In the genomic region with DNA sequence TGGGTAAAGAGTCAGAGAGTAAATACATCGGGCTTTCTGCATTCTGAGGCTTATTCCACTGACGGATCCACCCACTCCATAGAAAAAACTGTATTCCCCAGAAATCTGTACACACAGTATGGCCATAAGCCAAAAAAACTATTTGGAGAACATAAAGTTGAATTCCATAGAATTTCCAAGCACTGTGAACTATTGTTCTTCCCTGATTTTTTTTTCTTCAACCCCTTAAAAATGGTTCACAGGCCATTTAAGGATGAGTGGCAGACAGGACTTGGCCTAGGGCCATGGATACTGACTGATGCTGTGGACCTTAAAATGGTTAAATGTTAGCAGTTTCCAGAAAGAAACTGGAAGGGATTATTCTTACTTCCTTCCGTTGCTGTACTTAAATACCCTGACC, we compare ENCODE assay signal across 24 mouse cellular contexts.
DNase-seq lines count a peak whose midpoint lies in the region; ATAC-seq and TF ChIP-seq lines count a peak whose summit lies in the region.
"Had no signal": no experiment of that assay in that cellular context is flagged by ENCODE, and none has a peak within 500 bp of the region (broad histone marks: within the 10 kb centered on the region; RNA-seq: fewer than 3 reads in every experiment).

No protein-coding gene starts in this region.

- H3K27ac ChIP-seq in kidney, postnatal 0 days: 0 out of 2 replicates have a peak overlapping the region, but pooled peaks have one; percentile 2
- H3K27ac ChIP-seq in stomach, embryonic 14.5 days (ENCODE audit: low read length): 0 out of 2 replicates have a peak overlapping the region, but pooled peaks have one; percentile 10
- no peak overlapping the region for H3K27ac ChIP-seq in stomach, postnatal 0 days (replicated peaks)
- 0 out of 2 replicates have a peak overlapping the region, but pooled peaks have one; percentile 1 for H3K27ac ChIP-seq in stomach, embryonic 15.5 days
- H3K27ac ChIP-seq: embryonic facial prominence, embryonic 12.5 days; forebrain, embryonic 15.5 days; heart, embryonic 15.5 days; hindbrain, embryonic 10.5 days; hindbrain, embryonic 13.5 days had no signal

- no peaks in the 10 kb centered on the region; the same call in 1 of the 2 replicates for H3K4me1 ChIP-seq in kidney, postnatal 0 days (replicated peaks; ENCODE audit: insufficient read depth, low read length)
- no peaks in the 10 kb centered on the region for H3K4me1 ChIP-seq in stomach, embryonic 14.5 days (ENCODE audit: control insufficient read depth, insufficient read depth, low read length)
- H3K4me1 ChIP-seq in stomach, postnatal 0 days (replicated peaks; ENCODE audit: control insufficient read depth, insufficient read depth): no peaks in the 10 kb centered on the region
- H3K4me1 ChIP-seq in stomach, embryonic 15.5 days: 0 out of 2 replicates have a peak, but pooled peaks cover 4% of the 10 kb centered on the region
- H3K4me1 ChIP-seq: hindbrain, embryonic 13.5 days had no signal

- no peak overlapping the region for H3K4me2 ChIP-seq in kidney, postnatal 0 days (ENCODE audit: low read length)
- no peak overlapping the region for H3K4me2 ChIP-seq in stomach, embryonic 14.5 days (replicated peaks; ENCODE audit: low read depth, low read length)
- H3K4me2 ChIP-seq in stomach, postnatal 0 days (replicated peaks; ENCODE audit: low read depth): no peak overlapping the region
- H3K4me2 ChIP-seq in stomach, embryonic 15.5 days: no peak overlapping the region
- H3K4me2 ChIP-seq: embryonic facial prominence, embryonic 12.5 days; forebrain, embryonic 15.5 days; heart, embryonic 12.5 days; heart, embryonic 15.5 days; hindbrain, embryonic 13.5 days had no signal

- peak; percentile 60 for DNase-seq in kidney, postnatal 0 days (ENCODE audit: low spot score)
- DNase-seq in kidney, postnatal 10 days: no peak
- DNase-seq in stomach, postnatal 0 days (ENCODE audit: low spot score): no peak
- DNase-seq in thymus, adult 18-20 months: no peak
- DNase-seq: adrenal gland, adult 8-10 months; adrenal gland, postnatal 36 days; cerebellum, adult 18-20 months; cerebellum, adult 9-10 months; cerebellum, postnatal 14 days; gastrocnemius, postnatal 25 days; heart, adult 18-20 months; heart, postnatal 10 days; heart, postnatal 36 days had no signal

- no peak for TF ChIP-seq EP300 in stomach, postnatal 0 days (optimal IDR thresholded peaks at IDR 0.05)

- 59% methylated on average over 3 of the region's 3 CpGs for WGBS in kidney, postnatal 0 days
- WGBS in stomach, embryonic 14.5 days: 59% methylated on average over 3 of the region's 3 CpGs
- 51% methylated on average over 3 of the region's 3 CpGs for WGBS in stomach, postnatal 0 days
- 60% methylated on average over 3 of the region's 3 CpGs for WGBS in stomach, embryonic 15.5 days

- H3K4me3 ChIP-seq in kidney, postnatal 0 days (replicated peaks; ENCODE audit: low read depth, low read length): no peak overlapping the region
- no peak overlapping the region for H3K4me3 ChIP-seq in stomach, embryonic 14.5 days (ENCODE audit: low read depth, low read length)
- H3K4me3 ChIP-seq in stomach, postnatal 0 days (ENCODE audit: low read depth, low read length): no peak overlapping the region
- H3K4me3 ChIP-seq in stomach, embryonic 15.5 days (replicated peaks): no peak overlapping the region
- H3K4me3 ChIP-seq: embryonic facial prominence, embryonic 12.5 days; forebrain, embryonic 15.5 days; heart, embryonic 12.5 days; heart, embryonic 15.5 days; hindbrain, embryonic 10.5 days; hindbrain, embryonic 13.5 days had no signal

- no peak for ATAC-seq in kidney, postnatal 0 days (replicated peaks; ENCODE audit: low FRiP score, low read depth)
- no peak for ATAC-seq in stomach, embryonic 14.5 days (ENCODE audit: insufficient number of reproducible peaks, insufficient read depth, low FRiP score, low read depth)
- no peak for ATAC-seq in stomach, postnatal 0 days (ENCODE audit: low FRiP score, low TSS enrichment)
- no peak for ATAC-seq in stomach, embryonic 15.5 days (ENCODE audit: insufficient read depth, low FRiP score, low read depth)
- ATAC-seq: activated CD4-positive, CD25-positive, alpha-beta regulatory T cell, adult 4 months; CD4-positive, CD25-positive, alpha-beta regulatory T cell, adult 4 months; forebrain, embryonic 15.5 days; hindbrain, embryonic 16.5 days had no signal

- no peaks in the 10 kb centered on the region for H3K9me3 ChIP-seq in kidney, postnatal 0 days (replicated peaks; ENCODE audit: low read length)
- H3K9me3 ChIP-seq in stomach, embryonic 14.5 days (ENCODE audit: control insufficient read depth, low read depth, low read length): no peaks in the 10 kb centered on the region
- no peaks in the 10 kb centered on the region for H3K9me3 ChIP-seq in stomach, postnatal 0 days (ENCODE audit: control insufficient read depth, low read length)
- H3K9me3 ChIP-seq in stomach, embryonic 15.5 days: no peaks in the 10 kb centered on the region
- H3K9me3 ChIP-seq: embryonic facial prominence, embryonic 12.5 days; forebrain, embryonic 15.5 days; heart, embryonic 12.5 days; heart, embryonic 15.5 days; hindbrain, embryonic 10.5 days; hindbrain, embryonic 13.5 days had no signal

- H3K36me3 ChIP-seq in kidney, postnatal 0 days (ENCODE audit: insufficient read depth, low read length): no peaks in the 10 kb centered on the region
- H3K36me3 ChIP-seq in stomach, embryonic 14.5 days (ENCODE audit: control insufficient read depth, insufficient read depth, low read length): no peaks in the 10 kb centered on the region
- no peaks in the 10 kb centered on the region for H3K36me3 ChIP-seq in stomach, postnatal 0 days (ENCODE audit: control insufficient read depth, insufficient read depth, low read length)
- no peaks in the 10 kb centered on the region for H3K36me3 ChIP-seq in stomach, embryonic 15.5 days
- H3K36me3 ChIP-seq: embryonic facial prominence, embryonic 12.5 days; forebrain, embryonic 15.5 days; heart, embryonic 12.5 days; heart, embryonic 15.5 days; hindbrain, embryonic 10.5 days; hindbrain, embryonic 13.5 days had no signal

- TF ChIP-seq CTCF in kidney, postnatal 0 days (IDR thresholded peaks at IDR 0.05; ENCODE audit: low read depth): no peak
- TF ChIP-seq CTCF in stomach, postnatal 0 days (IDR thresholded peaks at IDR 0.05; ENCODE audit: low read depth): no peak

- H3K9ac ChIP-seq in kidney, postnatal 0 days (ENCODE audit: low read depth, low read length): no peak overlapping the region
- H3K9ac ChIP-seq in stomach, embryonic 14.5 days (replicated peaks; ENCODE audit: low read depth, low read length): no peak overlapping the region
- no peak overlapping the region for H3K9ac ChIP-seq in stomach, postnatal 0 days (ENCODE audit: low read length)
- no peak overlapping the region for H3K9ac ChIP-seq in stomach, embryonic 15.5 days
- H3K9ac ChIP-seq: embryonic facial prominence, embryonic 12.5 days; forebrain, embryonic 15.5 days; heart, embryonic 12.5 days; heart, embryonic 15.5 days; hindbrain, embryonic 13.5 days had no signal

- H3K27me3 ChIP-seq in kidney, postnatal 0 days (ENCODE audit: insufficient read depth, low read length): no peaks in the 10 kb centered on the region
- H3K27me3 ChIP-seq in stomach, embryonic 14.5 days (ENCODE audit: control insufficient read depth, insufficient read depth, low read length): no peaks in the 10 kb centered on the region
- no peaks in the 10 kb centered on the region for H3K27me3 ChIP-seq in stomach, postnatal 0 days (ENCODE audit: control insufficient read depth, insufficient read depth, low read length)
- H3K27me3 ChIP-seq in stomach, embryonic 15.5 days (replicated peaks): no peaks in the 10 kb centered on the region
- H3K27me3 ChIP-seq: forebrain, embryonic 15.5 days; heart, embryonic 12.5 days; heart, embryonic 15.5 days had no signal
